Mouse (Mus musculus): ENCODE results near the gene Shisa4. TPM values are rescaled to one million over a fixed set of nuclear protein-coding genes. Genes with fewer than 3 reads are reported as not detected.

Gene Shisa4
- polyA plus RNA-seq, 1 experiment from 2014 or later = 126 TPM

DNA sequence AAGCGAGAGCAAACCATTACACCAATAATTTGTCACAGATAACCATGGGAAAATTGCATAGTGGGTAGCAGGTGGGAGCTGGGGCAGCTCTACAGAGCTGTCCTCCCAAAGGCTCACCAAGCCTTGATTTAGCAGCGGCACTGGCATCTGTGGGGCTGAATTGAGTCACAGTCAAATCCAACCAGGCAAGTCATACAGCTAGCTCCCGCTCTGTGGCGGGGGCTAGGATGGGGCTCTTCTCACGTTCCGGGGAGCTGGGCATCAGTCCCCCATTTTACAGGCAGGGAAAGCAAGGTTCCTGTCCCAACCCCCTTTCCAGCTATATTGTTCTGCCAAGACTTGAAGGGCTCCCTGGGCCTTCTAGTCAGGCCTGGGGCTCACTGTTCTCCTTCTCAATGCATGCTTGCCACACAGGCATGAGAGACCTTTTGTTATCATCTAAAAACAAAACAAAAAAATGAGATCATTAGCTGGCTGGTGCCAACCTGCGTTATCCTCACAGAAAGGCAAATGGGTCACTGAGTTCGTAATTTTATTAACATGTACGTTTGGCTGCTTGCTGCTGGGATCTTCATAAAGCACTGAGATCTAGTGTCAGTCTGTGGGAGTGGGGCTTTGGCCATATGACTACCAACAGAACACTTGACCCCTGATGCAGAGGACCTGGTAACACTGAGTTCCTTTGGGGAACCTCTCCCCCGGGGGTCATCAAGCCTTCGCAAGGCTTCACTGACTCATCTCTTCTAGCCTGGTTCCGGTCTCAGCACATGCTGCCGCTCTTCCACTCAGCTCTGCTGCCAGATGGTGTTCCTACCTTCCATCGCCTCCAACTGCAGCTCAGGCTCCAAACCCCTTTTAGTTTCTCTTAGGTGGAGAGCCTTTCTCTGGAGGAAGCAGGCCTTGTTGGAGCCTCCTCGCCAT lies 5.3 kb upstream of the Shisa4 start:
- no peak for ATAC-seq (ENCODE audit: low FRiP score, low read depth)
- H3K4me2 ChIP-seq = no peak overlapping the region
- no peak overlapping the region for H3K9ac ChIP-seq
- no peak overlapping the region for H3K27ac ChIP-seq (replicated peaks)
- peaks cover 9% of the 10 kb centered on the region for H3K4me1 ChIP-seq (replicated peaks)
- H3K27me3 ChIP-seq = no peaks in the 10 kb centered on the region
- 69% methylated on average over 15 of the region's 15 CpGs for WGBS
- peaks cover 26% of the 10 kb centered on the region for H3K36me3 ChIP-seq
- no peak overlapping the region for H3K4me3 ChIP-seq
- H3K9me3 ChIP-seq = no peaks in the 10 kb centered on the region

DNA sequence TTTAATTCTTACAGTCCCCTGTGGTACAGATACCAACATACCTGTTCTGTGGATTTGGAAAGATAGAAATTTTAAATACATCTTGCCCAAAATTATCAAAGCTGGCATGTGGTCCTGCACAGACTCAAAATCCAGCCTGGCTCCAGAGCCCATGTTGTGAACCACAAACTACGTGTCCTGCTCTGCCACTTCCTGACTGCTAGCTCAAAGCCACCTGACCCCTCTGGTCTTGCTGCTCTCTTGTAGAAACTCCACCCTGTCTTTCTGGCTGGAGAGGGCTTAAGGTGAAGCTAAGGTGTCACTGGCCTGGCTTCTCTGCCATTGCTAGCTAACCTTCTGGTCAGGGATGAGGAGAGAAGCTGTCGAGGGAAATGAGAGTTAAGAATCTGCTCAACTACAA lies 4.0 kb upstream of the Shisa4 start:
- WGBS = 67% methylated on average over 2 of the region's 2 CpGs
- no peak for ATAC-seq (ENCODE audit: low FRiP score, low read depth)
- Histone ChIP-seq H3K4me3 (no peak overlapping the region), H3K4me1 (replicated peaks) (peaks cover 17% of the 10 kb centered on the region), H3K4me2 (no peak overlapping the region), H3K9me3 (no peaks in the 10 kb centered on the region), H3K9ac (no peak overlapping the region), H3K27me3 (no peaks in the 10 kb centered on the region), H3K27ac (replicated peaks) (no peak overlapping the region), H3K36me3 (peaks cover 13% of the 10 kb centered on the region)

DNA sequence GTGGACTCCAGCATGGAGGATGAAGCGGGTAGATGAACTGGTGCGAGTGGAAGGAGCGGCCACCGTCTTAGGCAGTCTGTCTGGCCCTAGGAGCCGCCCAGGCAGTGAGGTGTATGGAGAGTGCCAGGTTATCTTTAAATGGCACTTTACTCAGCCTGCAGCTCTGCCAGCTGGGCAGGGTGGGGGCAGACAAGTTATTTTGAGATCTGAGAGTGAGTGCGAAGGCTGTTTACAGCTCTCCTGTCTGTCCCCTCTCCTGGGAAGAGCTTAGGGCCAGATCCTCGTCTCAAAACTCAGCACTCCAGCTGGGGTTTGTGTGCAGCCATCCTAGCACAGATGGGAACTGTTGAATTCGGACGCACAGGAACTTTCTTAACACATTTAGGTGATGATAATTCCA lies 3.5 kb upstream of the Shisa4 start:
- H3K27ac ChIP-seq (replicated peaks) = no peak overlapping the region
- H3K27me3 ChIP-seq = no peaks in the 10 kb centered on the region
- no peak overlapping the region for H3K4me2 ChIP-seq
- peaks cover 21% of the 10 kb centered on the region for H3K4me1 ChIP-seq (replicated peaks)
- 65% methylated on average over 9 of the region's 9 CpGs for WGBS
- no peak overlapping the region for H3K4me3 ChIP-seq
- ATAC-seq (ENCODE audit: low FRiP score, low read depth) = no peak
- peaks cover 8% of the 10 kb centered on the region; the same call in 1 of the 2 replicates for H3K36me3 ChIP-seq
- H3K9ac ChIP-seq = no peak overlapping the region
- H3K9me3 ChIP-seq = no peaks in the 10 kb centered on the region

DNA sequence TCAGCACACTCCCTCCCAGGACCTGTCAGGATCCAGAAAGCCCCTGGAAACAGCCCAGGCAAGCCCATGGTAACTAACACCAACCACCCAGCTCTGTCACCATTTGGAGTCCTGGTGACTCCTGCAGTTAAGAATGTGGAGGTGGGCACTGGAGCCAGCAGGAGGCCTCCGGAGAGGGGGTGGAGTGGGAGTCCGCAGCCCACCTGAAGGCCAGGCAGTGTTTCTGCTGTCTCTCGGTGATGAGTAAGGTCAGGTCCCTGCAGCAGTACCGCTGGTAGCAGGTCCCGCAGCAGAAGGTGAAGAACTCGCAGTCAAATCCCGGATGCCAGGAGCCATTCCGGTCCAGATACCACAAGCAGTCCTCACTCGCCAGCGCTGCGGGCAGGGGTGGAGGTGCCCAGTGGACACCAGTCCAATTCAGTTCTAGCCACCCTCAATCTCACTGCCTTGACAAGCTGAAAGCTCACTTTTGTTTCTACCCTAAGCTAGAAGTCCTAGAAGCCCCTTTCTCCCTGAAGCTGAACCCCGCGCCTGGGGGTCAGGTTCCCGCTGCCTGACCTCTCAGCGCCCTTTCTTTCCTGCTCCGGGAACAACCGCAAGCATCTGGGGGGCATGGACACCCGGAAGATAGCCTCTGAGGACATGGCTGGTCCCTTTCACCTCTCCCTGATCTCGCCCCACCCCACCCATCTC lies 716 bp downstream of the Shisa4 start:
- ATAC-seq (ENCODE audit: low FRiP score, low read depth) = 0 out of 2 replicates have a peak, but pooled peaks have one; percentile 7
- Histone ChIP-seq H3K9ac (peak overlapping the region; percentile 90), H3K36me3 (no peaks in the 10 kb centered on the region), H3K4me1 (replicated peaks) (peaks cover 40% of the 10 kb centered on the region), H3K4me3 (peak overlapping the region; percentile 82), H3K27me3 (no peaks in the 10 kb centered on the region), H3K4me2 (peak overlapping the region; percentile 89), H3K9me3 (no peaks in the 10 kb centered on the region), H3K27ac (replicated peaks) (peak overlapping the region; percentile 86)
- 2% methylated on average over 19 of the region's 19 CpGs for WGBS

DNA sequence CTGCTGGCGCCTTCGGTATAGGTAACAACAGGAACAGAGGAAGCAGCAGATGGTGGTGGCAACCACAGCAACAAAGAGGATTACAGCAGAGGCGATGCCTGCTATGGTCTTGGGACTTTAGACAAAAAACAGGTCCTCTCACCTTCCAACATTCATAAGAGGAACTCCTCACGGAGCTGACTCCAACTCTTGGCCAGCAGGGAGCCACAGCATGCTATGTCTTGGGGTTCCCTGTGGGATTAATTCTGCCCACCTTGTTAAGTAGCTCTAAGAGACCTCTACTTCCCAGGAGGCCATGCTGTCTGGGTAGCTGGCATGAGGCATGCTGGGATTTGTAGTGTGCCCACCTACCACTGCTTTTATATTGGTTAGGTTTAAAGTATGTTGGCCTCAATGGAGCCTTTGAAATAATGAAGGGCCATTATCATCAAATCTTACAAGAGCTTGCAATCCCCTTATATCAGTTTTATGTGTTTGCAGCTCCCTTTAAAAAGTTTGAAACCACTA lies 1.8 kb downstream of the Shisa4 start:
- WGBS = 60% methylated on average over 4 of the region's 4 CpGs
- H3K9ac ChIP-seq = 0 out of 2 replicates have a peak overlapping the region, but pooled peaks have one; percentile 8
- peak overlapping the region; percentile 89 for H3K4me2 ChIP-seq
- H3K4me1 ChIP-seq (replicated peaks) = peaks cover 51% of the 10 kb centered on the region
- 0 out of 2 replicates have a peak overlapping the region, but pooled peaks have one; percentile 14 for H3K27ac ChIP-seq (replicated peaks)
- no peaks in the 10 kb centered on the region for H3K9me3 ChIP-seq
- no peaks in the 10 kb centered on the region for H3K27me3 ChIP-seq
- no peaks in the 10 kb centered on the region for H3K36me3 ChIP-seq
- peak overlapping the region; percentile 23 for H3K4me3 ChIP-seq
- ATAC-seq (ENCODE audit: low FRiP score, low read depth) = no peak

DNA sequence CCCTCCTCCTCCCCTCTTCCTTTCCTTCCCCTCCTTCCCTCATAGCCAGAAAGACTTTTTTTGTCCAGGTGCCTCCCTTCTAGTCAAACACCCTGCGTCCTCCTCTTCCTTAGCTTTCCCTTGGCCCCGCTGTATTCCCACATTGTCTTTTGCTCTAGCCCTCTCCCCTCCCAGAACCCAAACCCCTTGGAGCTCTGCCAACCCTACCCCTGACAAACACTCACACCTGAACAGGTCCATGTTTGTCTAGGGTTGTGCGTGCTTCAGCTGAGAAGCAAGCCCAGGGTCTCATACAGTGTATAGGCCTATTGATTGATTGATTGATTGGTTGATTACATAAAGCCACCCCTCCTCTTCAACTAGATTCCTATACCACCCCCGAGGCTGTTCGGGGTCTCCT lies 5.6 kb downstream of the Shisa4 start:
- Histone ChIP-seq H3K9ac (no peak overlapping the region), H3K4me3 (no peak overlapping the region), H3K9me3 (no peaks in the 10 kb centered on the region), H3K4me2 (peak overlapping the region; percentile 97), H3K27me3 (no peaks in the 10 kb centered on the region), H3K4me1 (replicated peaks) (peaks cover 48% of the 10 kb centered on the region), H3K36me3 (no peaks in the 10 kb centered on the region), H3K27ac (replicated peaks) (no peak overlapping the region)
- no peak for ATAC-seq (ENCODE audit: low FRiP score, low read depth)
- WGBS = 79% methylated on average over 5 of the region's 5 CpGs

DNA sequence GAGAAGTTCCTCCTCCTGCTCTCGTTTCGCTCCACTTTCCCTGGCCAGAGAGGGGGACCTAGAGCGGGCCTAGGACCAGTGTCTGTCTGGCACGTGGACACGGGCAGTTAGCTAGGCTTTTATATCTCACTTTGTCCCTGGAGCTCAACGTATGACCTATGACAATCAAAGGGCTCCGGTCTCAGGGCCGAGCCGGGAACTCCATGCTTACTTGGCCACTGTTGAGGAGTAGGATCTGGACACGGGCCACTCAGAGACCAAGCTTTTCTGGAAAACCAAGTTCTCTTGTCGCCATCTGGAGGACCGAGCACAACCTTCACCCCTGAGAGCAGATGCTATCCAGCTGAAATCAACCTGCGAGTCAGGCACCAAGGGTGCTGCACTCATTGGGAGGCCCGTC lies 6.1 kb downstream of the Shisa4 start:
- Histone ChIP-seq H3K4me1 (replicated peaks) (peaks cover 44% of the 10 kb centered on the region), H3K36me3 (no peaks in the 10 kb centered on the region), H3K4me3 (peak overlapping the region; percentile 45), H3K27ac (replicated peaks) (no peak overlapping the region), H3K4me2 (peak overlapping the region; percentile 97), H3K9me3 (no peaks in the 10 kb centered on the region), H3K27me3 (no peaks in the 10 kb centered on the region), H3K9ac (peak overlapping the region; percentile 72)
- 13% methylated on average over 14 of the region's 14 CpGs for WGBS
- peak; percentile 40; the same call in 1 of the 2 replicates for ATAC-seq (ENCODE audit: low FRiP score, low read depth)

DNA sequence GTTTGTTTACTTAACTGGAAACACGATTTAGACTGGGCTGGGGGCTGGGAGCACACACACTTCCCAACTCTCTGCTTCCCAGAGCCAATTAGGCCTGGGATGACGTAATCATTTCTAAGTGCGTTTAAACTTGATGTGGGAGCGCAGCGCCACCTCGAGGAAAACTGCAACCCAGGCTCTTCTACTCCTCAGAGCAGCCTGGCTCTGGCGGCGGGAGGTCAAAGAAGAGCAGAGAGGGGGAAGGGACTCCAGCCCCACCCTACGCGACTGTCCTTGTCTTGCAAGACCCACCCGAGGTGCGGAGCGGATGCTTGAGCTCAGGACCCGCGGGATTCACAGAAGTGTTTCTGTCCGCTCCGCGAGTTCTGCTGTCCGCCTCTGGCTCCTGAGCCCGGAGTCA lies 6.8 kb downstream of the Shisa4 start:
- H3K4me3 ChIP-seq = peak overlapping the region; percentile 45
- no peaks in the 10 kb centered on the region for H3K27me3 ChIP-seq
- ATAC-seq (ENCODE audit: low FRiP score, low read depth) = peak; percentile 82
- H3K9ac ChIP-seq = peak overlapping the region; percentile 72
- peak overlapping the region; percentile 34; the same call in 1 of the 2 replicates for H3K27ac ChIP-seq (replicated peaks)
- H3K9me3 ChIP-seq = no peaks in the 10 kb centered on the region
- H3K4me1 ChIP-seq (replicated peaks) = peaks cover 37% of the 10 kb centered on the region
- under 1% methylated on average over 20 of the region's 20 CpGs for WGBS
- H3K4me2 ChIP-seq = peak overlapping the region; percentile 97
- H3K36me3 ChIP-seq = no peaks in the 10 kb centered on the region

DNA sequence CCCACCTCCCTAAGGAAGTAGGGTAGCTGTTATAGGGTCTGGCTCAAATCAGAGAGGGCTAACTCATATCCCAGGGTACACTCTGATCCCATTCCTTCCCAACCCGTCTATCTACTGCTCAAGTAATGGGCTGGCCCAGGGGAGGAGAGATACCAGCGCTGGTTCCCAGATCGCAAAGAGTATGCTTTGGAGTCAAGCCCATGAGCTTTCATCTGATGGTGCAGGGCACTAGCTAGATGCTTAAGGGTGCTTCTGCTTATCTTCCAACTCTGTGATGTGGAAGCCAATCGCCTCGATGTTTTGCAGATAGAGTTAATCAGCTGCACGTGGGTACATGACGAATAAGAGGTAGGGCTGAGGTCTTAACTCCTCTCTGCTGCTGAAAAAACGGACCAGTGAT lies 7.4 kb downstream of the Shisa4 start:
- 83% methylated on average over 8 of the region's 8 CpGs for WGBS
- Histone ChIP-seq H3K4me2 (no peak overlapping the region), H3K4me3 (no peak overlapping the region), H3K9ac (no peak overlapping the region), H3K9me3 (no peaks in the 10 kb centered on the region), H3K4me1 (replicated peaks) (peaks cover 30% of the 10 kb centered on the region), H3K27me3 (no peaks in the 10 kb centered on the region), H3K36me3 (no peaks in the 10 kb centered on the region), H3K27ac (replicated peaks) (no peak overlapping the region)
- ATAC-seq (ENCODE audit: low FRiP score, low read depth) = no peak

DNA sequence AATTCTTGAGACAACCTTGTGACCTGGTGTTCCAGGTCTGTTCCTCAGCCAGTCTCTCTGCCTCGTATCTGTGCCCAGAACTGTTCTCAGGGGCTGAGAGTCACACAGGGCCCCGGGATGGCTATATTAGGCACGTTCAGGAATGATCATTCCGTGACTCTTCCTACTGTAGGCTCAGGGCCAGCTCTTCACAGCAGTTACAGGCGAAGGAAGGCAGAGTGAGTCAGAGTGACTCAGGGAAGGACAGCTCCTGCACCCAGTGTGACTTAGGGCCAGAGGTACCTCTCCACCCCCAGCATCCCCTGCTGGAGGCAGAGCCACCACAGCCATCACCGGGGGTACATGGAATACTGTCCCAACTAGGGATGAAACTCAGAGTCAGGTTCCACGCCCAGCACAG lies 8.0 kb downstream of the Shisa4 start:
- no peaks in the 10 kb centered on the region for H3K9me3 ChIP-seq
- H3K27me3 ChIP-seq = no peaks in the 10 kb centered on the region
- no peak overlapping the region for H3K4me3 ChIP-seq
- peaks cover 24% of the 10 kb centered on the region for H3K4me1 ChIP-seq (replicated peaks)
- H3K27ac ChIP-seq (replicated peaks) = no peak overlapping the region
- WGBS = 87% methylated on average over 7 of the region's 7 CpGs
- H3K9ac ChIP-seq = no peak overlapping the region
- no peak overlapping the region for H3K4me2 ChIP-seq
- H3K36me3 ChIP-seq = no peaks in the 10 kb centered on the region
- ATAC-seq (ENCODE audit: low FRiP score, low read depth) = no peak

DNA sequence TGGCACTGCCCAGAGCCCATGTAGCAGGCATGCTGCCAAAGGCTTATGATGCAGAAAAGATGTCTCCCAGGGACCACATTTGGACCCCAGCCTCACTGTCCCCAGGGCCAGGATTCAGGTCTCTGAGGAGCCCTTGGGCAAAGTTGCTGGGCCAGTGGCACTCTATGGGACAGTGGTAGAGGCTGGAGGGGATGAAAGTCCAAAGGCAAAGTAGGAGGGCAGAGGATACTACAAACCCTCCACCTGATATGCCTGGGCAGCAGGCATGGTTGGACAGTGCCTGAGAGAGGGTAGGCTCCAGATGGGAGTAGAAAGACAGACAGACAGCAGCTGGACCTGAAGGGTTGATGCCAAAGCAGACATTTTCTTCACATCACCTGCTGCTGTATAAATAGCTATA lies 8.7 kb downstream of the Shisa4 start:
- no peak for ATAC-seq (ENCODE audit: low FRiP score, low read depth)
- no peak overlapping the region for H3K4me2 ChIP-seq
- H3K9me3 ChIP-seq = no peaks in the 10 kb centered on the region
- H3K36me3 ChIP-seq = no peaks in the 10 kb centered on the region
- no peaks in the 10 kb centered on the region for H3K27me3 ChIP-seq
- H3K4me1 ChIP-seq (replicated peaks) = peaks cover 20% of the 10 kb centered on the region
- no peak overlapping the region for H3K4me3 ChIP-seq
- H3K9ac ChIP-seq = no peak overlapping the region
- H3K27ac ChIP-seq (replicated peaks) = no peak overlapping the region

DNA sequence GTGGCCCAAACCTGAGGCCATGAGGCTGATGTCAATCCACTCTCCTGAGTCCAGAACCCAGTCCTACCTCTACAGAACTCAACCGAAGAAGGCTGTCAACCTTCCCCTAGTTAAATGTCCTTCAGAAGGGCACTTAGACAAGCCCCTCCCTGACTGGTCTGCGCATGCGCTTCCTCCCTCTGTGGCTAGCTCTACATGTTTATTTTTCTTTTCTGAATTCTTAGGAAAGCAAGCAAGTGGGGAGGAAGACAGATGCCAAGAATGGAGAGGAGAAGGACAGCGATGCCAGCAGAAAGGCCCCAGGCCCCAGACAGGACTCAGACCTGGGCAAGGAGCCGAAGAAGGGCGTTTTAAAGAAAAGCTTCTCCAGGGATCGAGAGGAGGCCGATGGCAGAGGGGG lies 11.6 kb downstream of the Shisa4 start:
- Histone ChIP-seq H3K4me3 (no peak overlapping the region), H3K4me2 (no peak overlapping the region), H3K36me3 (no peaks in the 10 kb centered on the region), H3K9ac (no peak overlapping the region), H3K27ac (replicated peaks) (no peak overlapping the region), H3K4me1 (replicated peaks) (peaks cover 6% of the 10 kb centered on the region), H3K9me3 (no peaks in the 10 kb centered on the region), H3K27me3 (no peaks in the 10 kb centered on the region)
- ATAC-seq (ENCODE audit: low FRiP score, low read depth) = no peak
- WGBS = 86% methylated on average over 8 of the region's 8 CpGs
